Mouse (Mus musculus): ENCODE measurements at regions not wholly inside any gene's neighbourhood (a gene's known extent, or its start where the extent isn't known, plus 50 kb on each side); places are given as distances from the start of the nearest gene placed in this dataset.

DNA sequence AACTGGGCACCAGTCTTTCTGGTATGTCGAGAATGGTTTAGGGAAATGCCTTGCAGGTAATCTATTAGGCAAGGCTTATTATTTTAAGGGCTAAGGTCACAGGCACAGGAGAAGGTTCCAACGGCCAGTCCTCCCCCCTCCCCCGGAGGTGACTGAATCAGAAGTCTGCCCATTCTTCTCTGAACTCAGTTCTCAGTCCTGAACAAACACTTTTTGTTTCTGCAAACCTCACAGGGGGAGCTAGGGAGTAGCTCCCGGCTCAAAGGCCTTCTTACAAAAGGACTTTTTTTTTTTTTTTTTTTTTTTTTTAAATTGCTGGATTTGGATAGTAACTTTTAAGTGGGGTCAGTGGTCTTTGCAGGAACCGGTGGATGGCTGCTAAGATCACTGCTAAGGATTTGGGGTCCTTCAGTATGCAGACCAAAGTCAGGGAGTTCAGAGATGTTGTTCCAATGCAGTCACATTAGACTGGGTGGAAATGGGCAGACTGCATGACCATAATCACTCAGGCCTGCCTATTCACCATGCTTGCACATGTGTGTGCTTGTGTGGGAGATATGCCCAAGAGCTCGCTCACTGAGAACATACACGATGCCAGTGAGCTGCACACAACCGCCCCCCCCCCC is 467.1 kb downstream of the Vrk1 start:
- DNase-seq (ENCODE audit: extremely low spot score in 1 of 2, low spot score in 1 of 2), result no peak

DNA sequence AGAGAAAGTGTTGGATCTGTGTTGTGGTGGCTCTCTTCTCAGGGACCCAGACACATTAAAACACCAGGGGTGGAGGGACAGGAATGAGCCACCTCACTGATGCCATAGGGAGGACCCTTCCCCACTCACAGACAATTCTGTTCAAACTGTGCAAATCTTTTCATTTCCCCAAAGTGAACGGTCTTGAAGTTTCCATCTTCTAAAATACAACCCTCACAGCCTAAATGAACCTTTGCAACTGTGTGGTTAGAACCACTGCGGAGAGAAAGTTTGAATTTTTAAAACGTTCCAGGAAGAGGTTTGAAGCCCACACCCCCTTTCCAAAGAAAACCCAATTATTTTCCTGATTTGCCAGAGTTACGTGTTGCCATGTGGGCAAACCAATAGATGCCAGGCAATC is 467.7 kb downstream of the Vrk1 start:
- DNase-seq (ENCODE audit: extremely low spot score in 1 of 2, low spot score in 1 of 2), result no peak

DNA sequence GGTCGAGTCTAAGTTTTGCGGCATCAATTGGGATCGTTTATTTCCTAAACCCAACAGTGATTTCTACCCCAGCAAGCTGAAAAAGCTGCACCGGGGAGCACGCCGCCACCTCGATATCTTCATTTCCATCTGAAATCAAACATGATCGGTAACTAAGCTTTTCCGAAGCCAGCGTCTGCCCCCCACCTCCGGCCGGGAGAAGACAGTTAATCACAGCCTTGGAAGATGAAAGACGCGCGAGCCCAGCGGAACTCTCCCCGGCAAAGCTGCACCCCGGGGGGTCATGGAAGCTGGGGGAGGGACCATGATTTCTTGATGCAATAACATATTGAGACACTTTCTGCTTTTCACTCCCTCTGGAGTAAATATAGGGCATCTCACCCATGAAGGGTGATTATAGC is 468.4 kb downstream of the Vrk1 start:
- peak in 1 of 2 experiments; percentile 30 for DNase-seq (ENCODE audit: extremely low spot score in 1 of 2, low spot score in 1 of 2)

DNA sequence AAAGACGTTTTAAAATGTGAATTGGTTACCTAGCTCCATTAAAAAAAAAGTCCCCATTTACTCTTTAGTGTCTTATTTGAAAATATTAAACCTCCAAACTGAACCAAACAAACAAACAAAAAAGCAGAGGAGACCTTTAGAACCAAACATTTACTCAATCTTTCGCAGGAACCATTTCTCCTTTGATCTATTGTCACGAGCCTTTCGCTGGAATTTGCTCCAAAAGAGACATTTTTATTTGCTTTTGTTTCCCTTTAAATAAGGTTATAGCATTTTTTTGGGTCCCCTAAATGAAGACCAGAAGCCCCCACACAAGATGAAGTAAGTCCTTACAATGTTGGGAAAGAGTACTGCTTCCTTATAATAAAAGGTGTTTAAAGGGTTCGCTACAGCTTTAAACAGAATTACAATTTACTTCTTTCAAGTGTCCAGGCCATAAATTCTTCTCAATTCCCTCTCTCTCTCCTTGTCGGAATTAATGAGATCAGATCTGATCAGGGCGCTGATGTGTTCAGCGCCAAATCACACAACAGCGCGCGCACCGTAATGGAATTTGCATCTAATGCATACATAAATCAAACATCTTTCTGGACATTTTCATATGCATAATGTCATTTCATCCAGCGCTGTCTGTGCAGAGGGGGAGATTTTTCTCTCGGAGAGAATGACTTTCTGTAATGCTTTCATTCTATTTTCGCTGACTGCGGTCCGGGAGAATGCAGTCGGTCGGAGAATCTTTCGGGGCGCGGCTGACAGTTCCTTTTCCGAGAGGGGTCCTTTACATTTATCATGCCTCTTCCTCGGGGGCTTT is 469.2 kb downstream of the Vrk1 start:
- DNase-seq (ENCODE audit: extremely low spot score in 1 of 2, low spot score in 1 of 2), result no peak

DNA sequence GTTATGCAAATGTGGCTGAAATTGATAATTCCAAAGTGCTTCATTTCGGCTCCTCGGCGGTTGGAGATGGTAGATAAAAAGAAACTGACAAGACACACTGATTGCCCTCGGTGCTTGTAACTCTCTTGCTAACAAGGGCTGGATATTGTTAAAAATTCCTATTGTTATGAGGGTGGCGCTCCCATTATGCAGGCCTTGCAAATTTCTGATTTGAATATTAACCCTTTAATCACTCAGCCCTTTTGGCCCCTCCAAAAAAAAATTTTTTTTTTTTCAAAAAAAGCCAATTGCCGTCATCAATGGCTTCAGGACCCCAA is 469.8 kb downstream of the Vrk1 start:
- DNase-seq (ENCODE audit: extremely low spot score in 1 of 2, low spot score in 1 of 2), result no peak

DNA sequence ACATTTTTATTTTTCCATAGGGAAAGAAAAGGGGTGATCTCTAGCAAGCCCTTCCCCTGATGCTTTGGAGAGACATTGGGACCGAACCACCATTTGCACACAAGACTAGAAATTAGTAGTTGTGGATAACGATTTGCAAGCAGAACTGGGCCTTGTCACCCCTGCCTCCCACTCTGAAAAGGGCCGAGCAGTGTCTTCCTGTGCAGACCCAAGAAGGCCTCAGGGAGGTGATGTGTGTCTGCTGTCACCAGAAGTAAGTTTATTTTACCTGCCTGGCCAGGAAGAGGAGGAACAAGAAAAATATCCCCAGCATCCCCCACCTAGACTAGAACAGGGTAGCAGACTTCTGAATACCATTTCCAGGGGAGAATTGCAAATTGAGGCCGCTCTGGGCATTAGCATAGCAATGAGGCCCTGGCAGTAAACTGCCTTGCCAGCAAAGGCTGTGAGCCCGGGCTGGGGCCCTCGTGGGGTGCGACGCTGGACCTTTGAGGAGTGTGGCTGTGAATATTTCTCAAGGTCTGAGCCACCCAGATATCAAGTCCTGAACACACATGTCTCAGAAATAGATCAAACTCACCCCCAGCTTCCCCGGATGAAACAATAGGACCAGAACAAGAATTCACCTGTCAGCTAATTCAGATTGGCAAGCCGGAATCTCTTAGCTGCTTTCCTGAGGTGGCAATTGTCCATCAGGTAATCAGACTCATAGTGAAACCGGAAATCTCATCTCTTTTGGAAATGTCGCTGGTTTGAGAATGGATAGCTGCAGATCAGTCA is 470.4 kb downstream of the Vrk1 start:
- DNase-seq (ENCODE audit: extremely low spot score in 1 of 2, low spot score in 1 of 2), result no peak

DNA sequence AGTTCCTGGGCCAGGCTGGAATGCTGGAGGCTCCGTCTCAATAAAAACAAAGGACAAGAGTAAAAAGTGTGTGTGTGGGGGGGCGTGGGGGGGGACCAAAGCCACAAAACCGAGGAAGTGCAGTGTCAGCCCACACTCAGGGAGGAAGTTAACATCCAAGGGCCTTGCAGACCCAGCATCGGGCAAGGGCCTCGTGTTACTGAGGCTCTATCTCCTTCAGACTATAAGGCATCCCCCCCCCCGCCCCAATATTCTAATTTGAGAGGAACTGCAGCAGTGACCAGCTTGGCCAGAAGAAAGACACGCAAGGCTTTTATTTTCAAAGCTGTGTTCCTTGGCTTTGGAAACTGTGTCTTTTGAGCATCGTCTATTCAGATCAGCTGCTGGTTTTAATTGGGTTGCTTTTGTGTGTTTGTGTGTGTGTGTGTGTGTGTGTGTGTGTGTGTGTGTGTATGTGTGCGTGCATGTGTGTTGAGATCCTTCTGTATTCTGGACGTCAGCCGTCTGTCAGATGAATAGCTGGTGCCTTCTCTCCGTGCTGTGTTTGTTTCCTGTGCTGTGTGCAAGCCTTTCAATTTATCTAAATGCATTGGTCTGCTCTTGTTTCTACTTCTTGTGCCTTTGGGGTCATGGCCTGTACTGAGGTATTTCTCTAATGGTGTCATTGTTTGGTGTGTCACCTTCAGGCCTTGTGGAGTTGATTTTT is 491.7 kb downstream of the Vrk1 start:
- no peak for DNase-seq (ENCODE audit: extremely low spot score in 1 of 2, low spot score in 1 of 2)

DNA sequence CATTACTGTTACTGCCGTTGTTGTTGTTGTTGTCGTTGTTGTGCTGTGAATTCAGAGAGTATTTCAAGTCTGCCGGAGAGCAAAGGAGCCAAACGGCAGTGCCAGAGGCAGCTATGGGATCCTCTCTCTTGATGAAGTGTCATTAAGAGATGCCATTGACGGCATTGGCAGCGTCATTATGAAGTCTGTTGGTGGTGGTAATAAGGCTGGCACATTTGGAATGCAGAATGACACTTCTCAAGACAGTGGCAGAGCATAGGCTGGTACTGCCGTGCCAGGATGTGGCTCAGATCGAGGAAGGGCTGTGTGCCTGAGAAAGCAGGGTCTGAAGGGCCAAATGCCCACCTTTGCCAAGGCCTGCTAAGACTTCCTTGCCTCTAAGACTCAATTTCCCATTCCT is 494.3 kb downstream of the Vrk1 start:
- DNase-seq (ENCODE audit: extremely low spot score in 1 of 2, low spot score in 1 of 2), result no peak

DNA sequence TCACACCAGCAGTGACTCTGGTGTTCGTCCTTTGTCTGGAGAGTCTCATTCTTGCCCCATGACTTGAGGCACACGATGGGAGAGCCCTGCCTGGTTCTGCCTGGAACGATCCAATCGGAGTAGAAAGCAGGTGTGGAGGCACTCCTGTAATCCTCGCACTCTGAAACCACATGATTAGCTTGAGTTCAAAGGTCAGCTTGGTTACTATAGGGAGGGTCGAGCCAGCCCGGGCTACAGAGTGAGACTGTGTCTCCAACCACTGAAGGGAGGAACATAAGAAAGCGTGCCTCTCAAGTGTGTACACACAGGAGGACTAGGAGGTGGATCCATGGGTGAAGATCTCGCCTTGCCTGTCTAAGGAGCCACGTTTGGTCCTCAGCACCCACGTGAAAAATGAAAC is 504.0 kb downstream of the Vrk1 start:
- no peak for DNase-seq (ENCODE audit: extremely low spot score in 1 of 2, low spot score in 1 of 2)

DNA sequence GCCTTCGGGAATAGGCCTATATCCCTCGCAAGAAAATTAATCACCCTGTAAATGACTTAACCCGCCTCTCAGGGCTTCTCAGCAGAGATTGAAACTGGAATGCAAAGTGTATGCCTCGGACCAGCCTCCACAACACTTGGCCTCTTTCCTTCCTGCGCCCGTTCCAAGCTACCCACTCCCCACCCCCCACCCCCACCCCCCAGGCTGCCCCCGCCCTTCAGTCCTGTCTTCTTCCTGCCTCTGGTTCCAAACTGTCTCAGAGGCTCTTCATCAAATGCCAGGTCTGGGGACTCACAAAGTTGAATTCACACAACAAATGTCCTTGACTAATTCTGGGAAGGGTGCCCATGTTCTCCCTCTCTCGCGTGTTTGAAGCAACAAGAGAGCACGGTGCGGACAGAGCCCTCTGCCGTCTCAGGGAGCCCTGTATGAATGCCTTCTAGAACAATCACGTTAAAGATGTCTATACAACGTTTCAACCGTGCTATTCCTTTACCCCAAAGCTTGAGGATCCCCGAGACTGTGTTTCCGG is 505.3 kb downstream of the Vrk1 start:
- no peak for DNase-seq (ENCODE audit: extremely low spot score in 1 of 2, low spot score in 1 of 2)

DNA sequence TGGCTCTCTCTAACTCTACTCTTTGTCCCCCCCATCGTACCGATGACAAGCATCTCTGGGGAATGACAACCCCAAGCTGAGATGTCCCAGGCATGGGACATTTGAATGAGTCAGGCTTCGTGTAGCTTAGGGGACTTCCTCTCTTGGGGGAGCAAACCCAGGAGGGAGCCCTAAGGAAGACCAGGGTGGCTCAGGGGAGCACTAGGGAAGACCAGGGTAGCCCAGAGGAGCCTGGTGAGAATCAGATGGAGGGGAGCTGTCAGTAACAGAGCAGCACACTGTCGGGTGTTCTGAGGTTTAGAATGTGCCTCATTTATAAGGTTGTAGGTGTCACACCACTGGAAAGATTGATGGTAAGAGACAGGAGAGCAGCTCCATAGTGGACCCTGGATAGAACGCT is 509.1 kb downstream of the Vrk1 start:
- no peak for DNase-seq (ENCODE audit: extremely low spot score in 1 of 2, low spot score in 1 of 2)

DNA sequence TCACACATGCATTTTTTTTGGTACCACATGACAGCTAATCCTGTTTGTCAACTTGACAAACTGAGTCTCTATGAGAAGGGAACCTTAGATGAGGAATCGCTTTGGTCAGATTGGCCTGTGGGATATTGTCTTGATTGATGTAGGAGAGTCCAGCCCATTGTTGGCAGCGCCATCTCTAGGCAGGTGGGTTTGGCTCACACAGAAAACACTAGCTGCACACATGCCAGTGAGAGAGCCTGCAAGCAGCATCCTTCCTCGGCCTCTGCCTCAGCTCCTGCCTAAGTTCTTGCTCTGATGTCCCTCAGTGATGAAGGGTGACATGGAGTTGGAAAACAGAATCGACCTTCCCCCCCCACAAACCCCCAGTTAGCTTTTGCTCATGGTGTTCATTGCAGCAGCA is 514.4 kb downstream of the Vrk1 start:
- DNase-seq (ENCODE audit: extremely low spot score in 1 of 2, low spot score in 1 of 2), result no peak

DNA sequence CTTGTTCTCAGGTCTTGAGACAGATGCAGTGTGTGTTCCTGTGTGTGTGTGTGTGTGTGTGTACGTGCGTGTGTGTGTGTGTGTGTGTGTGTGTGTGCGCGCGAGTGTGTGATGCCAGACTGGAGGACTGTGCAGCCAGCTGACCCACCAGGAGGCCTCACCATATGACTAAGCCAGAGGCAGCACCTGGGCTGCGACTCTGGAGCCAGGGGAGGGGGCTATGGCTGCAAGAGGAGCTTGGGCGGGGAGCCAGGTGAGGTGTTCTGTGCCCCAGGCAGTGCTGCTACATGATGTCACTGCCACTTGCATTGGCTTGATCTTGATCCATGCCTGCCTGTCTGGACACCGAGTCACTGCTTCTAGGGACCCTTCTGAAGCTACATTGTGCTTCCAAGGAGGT is 517.1 kb downstream of the Vrk1 start:
- DNase-seq (ENCODE audit: extremely low spot score in 1 of 2, low spot score in 1 of 2), result no peak

DNA sequence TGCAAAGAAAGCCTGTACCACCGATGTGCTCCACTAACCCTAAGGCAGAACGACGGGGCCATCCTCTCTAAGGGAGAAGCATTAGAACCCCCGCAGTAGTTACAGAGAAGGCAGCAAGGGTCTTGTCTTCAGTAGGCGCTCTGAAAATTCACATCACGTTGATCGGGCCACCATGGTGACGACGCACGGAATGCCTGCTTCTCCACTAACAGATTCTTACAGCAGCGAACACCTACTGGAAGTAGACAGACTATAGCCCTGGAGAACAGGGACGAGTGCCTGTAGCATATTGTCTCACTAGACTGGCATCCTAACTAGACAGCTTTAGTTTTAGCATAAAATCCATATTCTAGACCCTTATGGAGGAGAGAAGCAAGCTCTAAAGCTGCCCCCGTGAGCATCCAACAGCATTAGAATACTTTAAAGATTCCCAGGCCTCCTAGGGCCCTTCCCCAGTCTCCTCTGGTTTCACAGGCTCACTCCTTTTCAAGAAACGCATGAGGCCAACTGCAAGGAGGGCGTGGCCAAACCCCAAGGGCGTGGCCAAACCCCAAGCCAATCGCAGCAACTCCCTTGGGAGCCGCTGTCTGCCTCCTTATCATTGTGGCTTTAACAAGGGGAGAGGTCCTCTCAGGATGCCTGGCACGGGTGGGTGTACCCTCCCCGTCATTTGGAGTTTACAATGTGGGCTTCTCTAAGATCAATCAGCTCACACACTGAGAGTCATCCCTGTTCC is 517.8 kb downstream of the Vrk1 start:
- DNase-seq (ENCODE audit: extremely low spot score in 1 of 2, low spot score in 1 of 2), result no peak

DNA sequence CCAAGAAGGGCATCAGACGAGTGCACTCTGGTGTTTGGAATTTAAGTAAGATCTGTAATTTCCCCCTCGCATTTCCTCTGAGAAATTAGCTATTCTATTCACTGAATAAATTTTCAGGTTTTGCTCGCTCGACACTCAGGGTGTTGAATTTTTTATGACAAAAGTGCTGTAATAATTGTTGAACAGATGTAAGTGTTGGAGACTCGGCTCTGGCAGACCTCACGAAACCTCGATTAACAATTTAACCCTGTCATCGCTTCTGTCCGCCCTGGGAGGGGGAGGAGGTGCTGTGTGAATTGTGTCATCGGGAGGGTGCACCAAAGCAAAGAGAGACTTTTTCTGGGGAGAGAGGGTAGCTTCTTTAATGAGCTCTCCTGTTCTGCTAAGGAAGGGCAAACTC is 518.5 kb downstream of the Vrk1 start:
- no peak for DNase-seq (ENCODE audit: extremely low spot score in 1 of 2, low spot score in 1 of 2)

DNA sequence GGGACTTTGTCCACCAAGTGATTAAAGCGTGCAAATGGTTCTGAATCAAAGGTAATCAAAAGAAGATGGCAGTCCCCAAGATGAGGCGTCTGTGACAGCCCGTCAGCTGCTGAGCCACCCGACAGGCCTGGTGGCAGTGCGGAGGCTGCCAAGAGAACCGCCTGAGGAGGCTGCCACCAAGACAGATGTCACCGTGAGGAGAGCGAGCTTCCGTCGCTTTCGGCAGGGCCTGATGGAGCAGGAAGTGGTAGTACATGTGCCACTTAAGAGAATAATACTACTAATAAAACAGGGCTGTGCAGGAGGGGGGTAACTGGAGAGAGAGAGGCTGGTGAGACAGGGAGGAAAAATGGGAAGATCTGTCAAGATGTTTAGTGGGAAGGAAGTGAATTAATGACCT is 519.1 kb downstream of the Vrk1 start:
- no peak for DNase-seq (ENCODE audit: extremely low spot score in 1 of 2, low spot score in 1 of 2)

DNA sequence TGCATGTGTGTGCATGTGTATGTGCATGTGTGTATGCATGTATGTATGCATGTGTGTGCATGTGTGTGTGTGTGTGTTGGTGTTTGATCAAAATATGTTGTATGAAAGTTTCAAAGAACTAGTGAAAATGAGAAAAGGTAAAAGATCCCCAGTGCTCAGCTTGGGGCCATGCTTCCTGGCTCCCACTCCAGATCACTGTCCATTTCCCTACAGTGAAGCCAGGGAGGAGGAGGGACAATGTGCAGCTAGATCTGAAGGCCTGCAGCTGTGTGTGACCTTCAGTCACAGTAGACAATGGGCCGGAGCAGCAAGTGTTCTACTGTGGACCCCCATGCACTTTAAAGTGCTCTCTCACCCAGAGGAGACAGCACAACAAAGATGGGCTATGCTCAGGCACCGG is 525.1 kb downstream of the Vrk1 start:
- DNase-seq (ENCODE audit: extremely low spot score in 1 of 2, low spot score in 1 of 2), result no peak

DNA sequence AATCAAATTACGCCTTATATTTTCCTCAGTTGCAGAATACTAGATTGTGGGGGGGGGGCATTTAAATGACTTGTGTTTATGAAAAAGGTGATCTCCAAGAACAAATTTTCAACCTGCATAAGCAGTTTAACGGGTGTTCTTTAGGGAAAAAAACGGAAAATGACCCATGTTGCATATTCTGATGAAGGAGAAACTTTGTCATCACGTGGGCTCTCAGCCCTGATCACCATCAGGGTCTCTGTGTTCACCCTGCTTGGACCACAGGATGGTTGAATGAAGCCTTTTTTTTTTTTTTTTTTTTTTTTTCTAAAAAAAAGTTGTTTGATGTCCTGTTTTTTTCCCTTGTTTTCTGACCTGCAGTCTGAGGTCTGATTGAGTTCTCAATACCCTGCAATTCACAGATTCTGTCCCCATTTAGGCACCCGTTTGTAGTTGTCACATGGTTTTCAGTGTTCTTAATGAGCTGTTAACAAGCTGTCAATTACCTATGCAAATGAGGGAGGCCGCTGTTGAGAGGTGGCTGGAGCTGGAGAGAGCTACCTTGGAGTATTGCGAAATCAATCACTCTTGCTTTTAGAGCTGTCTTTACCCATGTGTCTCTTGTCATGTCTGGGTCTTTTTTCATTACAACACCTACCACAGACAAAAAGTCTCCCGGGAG is 525.7 kb downstream of the Vrk1 start:
- DNase-seq (ENCODE audit: extremely low spot score in 1 of 2, low spot score in 1 of 2), result no peak

DNA sequence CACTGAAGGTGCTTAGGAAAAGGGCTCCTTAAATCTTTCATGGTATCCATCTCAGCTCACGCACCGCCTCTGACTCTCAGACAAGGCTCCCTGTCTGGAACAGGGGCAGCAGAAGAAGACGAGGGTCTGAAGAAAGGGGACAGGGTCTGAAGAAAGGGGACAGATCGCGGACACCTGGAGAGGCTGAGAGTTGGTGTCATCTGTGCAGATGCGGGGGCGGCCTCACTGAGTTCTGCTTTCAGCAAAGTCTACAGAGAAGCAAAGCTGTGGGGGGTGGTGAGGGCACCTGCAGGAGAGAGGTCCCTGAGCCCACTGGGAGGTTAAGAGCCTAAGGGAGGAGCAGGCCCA is 526.2 kb downstream of the Vrk1 start:
- DNase-seq (ENCODE audit: extremely low spot score in 1 of 2, low spot score in 1 of 2), result no peak

DNA sequence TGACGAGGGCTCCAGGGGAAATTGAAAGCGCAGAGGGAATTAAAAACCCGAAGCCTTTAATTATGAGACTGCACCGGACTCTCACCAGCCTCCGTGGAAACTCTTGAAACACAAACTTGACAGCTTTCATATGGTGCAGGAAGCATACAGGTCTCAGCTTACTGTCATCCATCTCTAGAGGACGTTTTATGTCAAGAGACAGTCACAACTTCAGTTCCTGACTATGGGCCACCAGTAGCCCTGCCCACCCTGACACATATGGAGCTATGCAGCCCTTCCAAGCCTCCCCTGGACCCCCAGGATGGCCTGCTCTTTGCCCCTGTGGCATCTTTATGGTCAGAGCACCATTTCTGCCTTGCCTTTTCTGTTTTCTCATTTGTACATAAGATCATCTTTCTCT is 530.0 kb downstream of the Vrk1 start:
- DNase-seq (ENCODE audit: extremely low spot score in 1 of 2, low spot score in 1 of 2), result no peak
